Comparison of ENCODE assay signal across 7 mouse cellular contexts in the genomic region with DNA sequence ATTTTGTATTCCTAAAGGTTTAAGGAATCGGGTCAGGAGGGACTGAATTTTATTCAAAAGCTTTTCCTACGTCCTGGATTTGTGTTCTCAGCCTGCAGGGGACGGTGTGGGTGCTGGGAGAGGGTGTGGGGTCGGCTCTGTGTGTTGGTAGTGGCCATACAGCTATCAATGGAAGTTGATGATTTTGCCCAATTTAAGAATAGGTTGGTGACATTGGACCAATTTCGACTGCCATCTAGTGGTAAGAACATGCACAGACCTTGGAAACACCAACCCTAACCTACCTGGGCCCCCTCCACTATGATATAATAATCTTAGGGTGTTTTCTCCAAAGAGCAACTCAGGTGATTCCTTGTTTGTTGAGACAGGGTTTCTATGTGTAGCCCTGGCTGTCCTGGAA. TPM values are rescaled to one million over a fixed set of nuclear protein-coding genes. Genes with fewer than 3 reads are reported as not detected.
DNase-seq lines count a peak whose midpoint lies in the region; ATAC-seq and TF ChIP-seq lines count a peak whose summit lies in the region.

No protein-coding gene starts in this region.

- ATAC-seq in heart, postnatal 0 days (ENCODE audit: insufficient read depth, low read depth) = no peak

- DNase-seq in heart, postnatal 0 days (ENCODE audit: low spot score) = no peak
- no peak for DNase-seq in heart, embryonic 10.5 days (ENCODE audit: low spot score)
- peak; percentile 34 for DNase-seq in thymus, adult 2 months
- DNase-seq in thymus, postnatal 36 days = no peak
- DNase-seq in c-Kit-positive CD71-positive TER-119-positive erythroid progenitor cells, embryonic 14.5 days (ENCODE audit: low spot score) = peak; percentile 48
- peak; percentile 51 for DNase-seq in kidney, postnatal 14 days
- peak; percentile 30 for DNase-seq in thymus, postnatal 4 days

- H3K36me3 ChIP-seq in heart, postnatal 0 days (replicated peaks; ENCODE audit: control insufficient read depth, insufficient read depth, low read length) = no peaks in the 10 kb centered on the region
- no peaks in the 10 kb centered on the region for H3K36me3 ChIP-seq in heart, embryonic 10.5 days
- H3K36me3 ChIP-seq in thymus, adult 2 months (ENCODE audit: control insufficient read depth, insufficient read depth, low read length) = no peaks in the 10 kb centered on the region

- WGBS in heart, postnatal 0 days = 22% methylated on average over 5 of the region's 5 CpGs
- WGBS in heart, embryonic 10.5 days = 30% methylated on average over 5 of the region's 5 CpGs
- WGBS in thymus, adult 2 months = 28% methylated on average over 5 of the region's 5 CpGs

- peak; percentile 69 for TF ChIP-seq CTCF in heart, postnatal 0 days (IDR thresholded peaks at IDR 0.05; ENCODE audit: low read depth)
- no peak for TF ChIP-seq CTCF in thymus, adult 2 months (IDR thresholded peaks at IDR 0.05; ENCODE audit: borderline replicate concordance, control insufficient read depth, extremely low read depth, insufficient read depth, low read length, poor library complexity)

- no peak for TF ChIP-seq EP300 in heart, postnatal 0 days (IDR thresholded peaks at IDR 0.05; ENCODE audit: low read depth)

- no peak for TF ChIP-seq POLR2A in thymus, adult 2 months (IDR thresholded peaks at IDR 0.05; ENCODE audit: control insufficient read depth, extremely low read depth, insufficient read depth, low read length, poor library complexity)

- no peak overlapping the region for H3K9ac ChIP-seq in heart, postnatal 0 days (replicated peaks; ENCODE audit: low read depth, low read length)

- H3K9me3 ChIP-seq in heart, postnatal 0 days (replicated peaks; ENCODE audit: control insufficient read depth, low read length) = no peaks in the 10 kb centered on the region
- H3K9me3 ChIP-seq in heart, embryonic 10.5 days = no peaks in the 10 kb centered on the region

- no peaks in the 10 kb centered on the region for H3K27me3 ChIP-seq in heart, postnatal 0 days (ENCODE audit: control insufficient read depth, insufficient read depth, low read length)
- H3K27me3 ChIP-seq in heart, embryonic 10.5 days (ENCODE audit: insufficient read depth, poor library complexity, severe bottlenecking) = no peaks in the 10 kb centered on the region
- no peaks in the 10 kb centered on the region for H3K27me3 ChIP-seq in thymus, adult 2 months (ENCODE audit: control insufficient read depth, insufficient read depth, low read length)

- H3K27ac ChIP-seq in heart, postnatal 0 days (ENCODE audit: low read depth) = no peak overlapping the region
- no peak overlapping the region for H3K27ac ChIP-seq in heart, embryonic 10.5 days
- no peak overlapping the region for H3K27ac ChIP-seq in thymus, adult 2 months (ENCODE audit: control insufficient read depth, insufficient read depth, low read length)

- no peak overlapping the region for H3K4me2 ChIP-seq in heart, postnatal 0 days (ENCODE audit: low read depth, low read length)

- H3K4me3 ChIP-seq in heart, postnatal 0 days (ENCODE audit: low read depth, low read length) = no peak overlapping the region
- no peak overlapping the region for H3K4me3 ChIP-seq in heart, embryonic 10.5 days
- no peak overlapping the region for H3K4me3 ChIP-seq in thymus, adult 2 months (ENCODE audit: control insufficient read depth, insufficient read depth, low read length)

- peaks cover 3% of the 10 kb centered on the region; the same call in 1 of the 2 replicates for H3K4me1 ChIP-seq in heart, postnatal 0 days (ENCODE audit: control insufficient read depth, insufficient read depth)
- no peaks in the 10 kb centered on the region for H3K4me1 ChIP-seq in heart, embryonic 10.5 days
- H3K4me1 ChIP-seq in thymus, adult 2 months (replicated peaks; ENCODE audit: control insufficient read depth, insufficient read depth, low read length) = no peaks in the 10 kb centered on the region

RNA-seq across cellular contexts. Expression of gene Cnot11, which starts 12.3 kb away (rescaled TPM):
- 14.7 and 34.4 TPM in 2 replicates for total RNA-seq in heart, postnatal 0 days (2014; rRNA removed; ENCODE audit: low replicate concordance)
- polyA plus RNA-seq in heart, postnatal 0 days (2015; fragmentation: Nextera tagmentation; extraction: Ambion mirVana) = 11.1 and 11.7 TPM in 2 replicates
- 20.1 and 27.7 TPM in 2 replicates for polyA plus RNA-seq in heart, embryonic 10.5 days (2016; fragmentation: Nextera tagmentation; extraction: Ambion mirVana)
- 37.3 and 50.9 TPM in 2 replicates for polyA plus RNA-seq in thymus, adult 2 months (2012; rRNA removed)

RNA-seq across cellular contexts. Expression of gene Tbc1d8, which starts 44.0 kb away (rescaled TPM):
- 10.2 and 16.7 TPM in 2 replicates for total RNA-seq in heart, postnatal 0 days (2014; rRNA removed; ENCODE audit: low replicate concordance)
- polyA plus RNA-seq in heart, postnatal 0 days (2015; fragmentation: Nextera tagmentation; extraction: Ambion mirVana) = 6.4 TPM in 2 replicates
- 7.5 and 11.6 TPM in 2 replicates for polyA plus RNA-seq in heart, embryonic 10.5 days (2016; fragmentation: Nextera tagmentation; extraction: Ambion mirVana)
- polyA plus RNA-seq in thymus, adult 2 months (2012; rRNA removed) = 24.7 and 26.8 TPM in 2 replicates

RNA-seq across cellular contexts. Expression of gene Rnf149, which starts 54.7 kb away (rescaled TPM):
- total RNA-seq in heart, postnatal 0 days (2014; rRNA removed; ENCODE audit: low replicate concordance) = 9.0 and 31.3 TPM in 2 replicates
- polyA plus RNA-seq in heart, postnatal 0 days (2015; fragmentation: Nextera tagmentation; extraction: Ambion mirVana) = 9.1 and 10.7 TPM in 2 replicates
- polyA plus RNA-seq in heart, embryonic 10.5 days (2016; fragmentation: Nextera tagmentation; extraction: Ambion mirVana) = 17.1 and 26.0 TPM in 2 replicates
- 16.6 and 21.4 TPM in 2 replicates for polyA plus RNA-seq in thymus, adult 2 months (2012; rRNA removed)

Comparison
In these comparisons a context has a peak if more than half of its experiments do, and no peak if none do; other contexts are left out.
1. DNase-seq: peak in thymus, adult 2 months (single experiment), c-Kit-positive CD71-positive TER-119-positive erythroid progenitor cells, embryonic 14.5 days (single experiment), kidney, postnatal 14 days (single experiment) and thymus, postnatal 4 days (single experiment); none in heart, postnatal 0 days (single experiment), heart, embryonic 10.5 days (single experiment) and thymus, postnatal 36 days (0 of 2).